Mouse (Mus musculus) subcutaneous adipose tissue, adult 2 months (tissue): ENCODE results near the gene Taf3. TPM values are rescaled to one million over a fixed set of nuclear protein-coding genes. Genes with fewer than 3 reads are reported as not detected.

Source experiments
- polyA plus RNA-seq: library from polyadenylated mRNA; depleted of rRNA; stranded (reverse); fragments of >200 nt; gene quantifications from 2 replicates; pipeline ENCODE4 v1.2.3, GENCODE M21; 2012; ENCODE audit warnings: low replicate concordance; rRNA removed

Taf3 gene
- 4.6 and 5.7 TPM in 2 replicates for polyA plus RNA-seq

DNA sequence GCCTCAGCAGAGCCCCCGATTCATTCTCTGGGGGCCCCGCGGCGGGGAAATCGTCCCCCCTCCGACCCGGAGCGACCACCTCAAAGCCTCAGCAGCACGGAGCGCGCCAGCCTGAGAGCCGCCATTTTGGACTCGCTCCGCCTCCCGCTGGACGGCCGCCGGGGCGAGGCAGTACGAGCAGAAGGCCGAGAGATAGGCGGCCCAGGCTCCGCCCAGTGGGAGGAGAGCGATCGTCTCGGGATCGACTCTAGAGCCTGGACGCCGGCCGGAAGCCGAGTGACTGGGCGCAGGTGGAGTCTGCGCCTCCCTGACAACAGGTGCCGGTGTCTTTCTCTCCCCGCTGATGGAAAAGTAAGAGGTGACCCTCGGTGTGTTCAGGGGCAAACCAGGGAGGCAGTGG, at the start of gene Taf3:
Gene Taf3 (minus strand): TSS at position 136 of the 400 bp plus-strand sequence.

DNA sequence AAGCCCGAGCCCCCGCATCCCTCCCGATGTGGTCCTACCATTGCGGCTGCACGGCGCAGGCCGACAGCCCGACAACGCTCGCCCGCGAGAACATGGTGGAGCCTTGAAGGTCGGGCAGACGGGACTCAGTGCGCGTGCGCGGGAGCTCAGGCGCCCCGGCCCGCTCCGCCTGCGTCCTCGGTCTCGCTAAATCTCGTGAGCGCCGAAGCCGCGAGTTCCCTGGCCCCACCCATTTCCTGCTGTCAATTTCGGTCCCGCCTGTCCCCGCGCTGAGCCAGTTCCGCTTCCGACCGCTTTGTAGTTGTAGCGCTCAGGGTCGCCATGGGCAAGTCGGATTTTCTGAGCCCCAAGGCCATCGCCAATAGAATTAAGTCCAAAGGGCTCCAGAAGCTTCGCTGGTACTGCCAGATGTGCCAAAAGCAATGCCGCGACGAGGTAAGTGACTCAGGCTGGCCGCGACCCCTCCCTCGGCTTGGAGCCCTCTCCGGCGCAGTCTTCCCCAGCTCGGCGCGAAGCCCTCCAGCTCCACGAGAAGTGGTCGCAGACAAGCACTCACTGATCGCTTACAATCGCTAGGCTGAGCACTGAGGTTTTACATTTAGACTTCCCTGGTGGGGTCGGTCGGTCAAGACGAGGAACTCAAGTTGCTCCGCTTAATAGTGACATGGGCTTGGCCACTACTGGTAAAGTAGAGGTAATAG, 32.1 kb upstream of the Taf3 start, which contains the start of the genes Atp5c1 and Kin:
Gene Atp5c1 (minus strand): TSS at position 201 of the 701 bp plus-strand sequence.
Gene Kin (plus strand): TSS at position 284 of the 701 bp plus-strand sequence.

DNA sequence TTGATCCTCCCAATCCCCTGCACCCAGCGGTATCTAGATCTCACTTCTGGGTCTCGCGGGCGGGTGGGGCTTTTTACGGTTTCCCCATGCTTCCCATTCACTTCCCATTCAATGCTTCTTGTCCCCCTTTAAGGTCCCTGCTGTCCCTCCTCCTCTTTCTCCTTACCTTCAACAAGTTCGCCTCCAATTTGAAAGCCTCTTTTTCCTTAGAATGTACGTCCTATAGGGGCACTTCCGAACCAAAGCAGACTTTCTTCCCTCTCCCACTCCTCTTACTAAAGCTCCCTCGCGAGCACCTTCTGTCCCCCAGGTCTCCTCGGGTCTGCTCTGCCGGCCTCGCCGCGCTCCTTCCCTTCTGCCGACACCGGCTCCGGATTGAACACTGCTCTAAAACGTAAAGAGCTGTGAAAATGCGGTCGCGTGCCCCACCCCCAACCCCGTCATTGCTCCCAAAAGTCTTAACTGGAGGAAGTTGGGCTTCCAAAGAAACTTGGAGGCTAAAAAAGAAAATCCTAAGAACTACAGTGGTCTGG, 158.7 kb downstream of the Taf3 start, which contains the start of gene Gata3:
Gene Gata3 (minus strand): TSS at position 384 of the 533 bp plus-strand sequence.

DNA sequence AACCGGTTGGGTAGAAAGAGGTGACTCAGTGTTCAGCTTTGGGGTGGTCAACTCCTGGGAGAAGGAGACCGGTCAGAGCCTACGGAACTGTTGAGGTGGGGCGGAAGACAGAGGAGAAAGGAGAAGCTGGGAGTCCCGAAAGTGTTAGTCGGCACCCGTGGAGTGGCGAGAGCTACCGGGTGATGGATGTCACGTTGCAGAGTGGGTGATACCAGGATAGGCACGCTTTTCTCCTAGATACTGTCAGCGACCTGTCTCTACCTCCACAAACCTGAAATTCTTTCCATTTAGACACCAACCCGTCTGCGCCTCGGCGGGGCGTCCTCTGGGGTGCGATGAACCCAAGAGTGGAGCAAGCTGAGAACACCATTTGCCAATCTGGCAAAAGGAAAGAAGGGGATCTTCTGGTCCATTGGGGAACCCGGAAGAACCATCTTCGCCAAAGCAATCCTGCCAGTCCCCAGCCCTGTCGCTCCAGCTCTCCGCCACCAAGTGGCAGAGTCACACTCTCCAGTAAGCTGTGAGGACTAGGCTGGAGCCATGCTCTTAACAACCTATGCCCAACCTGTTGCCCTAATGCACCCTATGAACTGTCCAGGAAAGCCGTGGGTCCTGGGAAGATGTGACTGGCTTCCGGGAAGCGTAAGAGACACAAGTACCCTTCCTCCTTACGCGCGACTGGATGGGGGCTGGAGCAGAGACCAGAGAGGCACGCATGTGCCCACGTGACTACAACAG, 159.3 kb downstream of the Taf3 start, which contains the start of gene 9230102O04Rik:
Gene 9230102O04Rik (minus strand): TSS at position 628 of the 738 bp plus-strand sequence.

DNA sequence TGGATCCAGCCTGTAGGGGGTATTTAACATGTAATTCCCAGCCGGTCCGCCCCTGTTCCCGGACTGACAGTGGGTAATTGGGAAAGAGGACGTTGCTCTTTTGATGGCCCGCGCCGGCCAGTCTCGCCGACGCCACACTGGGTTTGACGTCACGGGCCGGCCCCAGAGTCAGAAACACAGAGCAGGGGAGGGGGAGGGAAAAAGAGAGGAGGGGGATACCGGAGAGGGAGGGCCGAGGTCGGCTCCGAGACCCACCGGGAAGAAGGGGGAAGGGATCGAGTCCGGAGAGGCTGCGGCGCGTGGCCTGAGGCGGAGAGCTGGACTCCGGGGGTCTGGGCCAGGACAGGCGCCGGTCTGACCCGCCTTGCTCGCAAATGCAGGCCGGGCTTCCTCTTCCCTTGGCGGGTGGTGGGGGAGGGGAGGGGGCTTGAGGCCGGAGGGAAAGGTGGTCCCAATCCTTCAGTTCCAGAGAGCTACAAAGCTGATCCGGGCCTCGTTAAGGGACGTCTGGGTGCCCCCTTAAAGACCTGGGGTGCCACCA, 167.3 kb downstream of the Taf3 start, which contains the start of gene 4930412O13Rik:
Gene 4930412O13Rik (plus strand): TSS at position 202 of the 541 bp plus-strand sequence.

Other genes starting within 250 kb of the Taf3 start
- not detected in 2 replicates for gene 4930412O13Rik, start 167.3 kb downstream of the Taf3 start, polyA plus RNA-seq
- gene 9230102O04Rik, start 159.1 kb downstream of the Taf3 start, polyA plus RNA-seq: not detected in 2 replicates
- 0.79 and 2.2 TPM in 2 replicates for gene Gata3, start 158.6 kb downstream of the Taf3 start, polyA plus RNA-seq
- 393 and 570 TPM in 2 replicates for gene Atp5c1, start 31.9 kb upstream of the Taf3 start, polyA plus RNA-seq
- gene Kin, start 32.0 kb upstream of the Taf3 start, polyA plus RNA-seq: 3.6 and 4.7 TPM in 2 replicates
- 0.19 and 0.46 TPM in 2 replicates for gene Itih2, start 82.8 kb upstream of the Taf3 start, polyA plus RNA-seq
- 61.5 and 123 TPM in 2 replicates for gene Itih5, start 105.0 kb upstream of the Taf3 start, polyA plus RNA-seq